Mouse (Mus musculus) MEL (cell line): ENCODE measurements at regions not wholly inside any gene's neighbourhood (a gene's known extent, or its start where the extent isn't known, plus 50 kb on each side); places are given as distances from the start of the nearest gene placed in this dataset.

Experiments used
- DNase-seq: peaks from one replicate; pipeline ENCODE4 v3.0.0; 2011; ENCODE audit warnings: low read depth, low spot score
- H3K27ac ChIP-seq: 2 replicates; pipeline ENCODE4 v1.5.1; 2012; ENCODE audit warnings: low read depth, mild to moderate bottlenecking, control low read depth, low read length, moderate library complexity; ENCODE audit not compliant: control insufficient read depth
- H3K27me3 ChIP-seq, 2 experiments: fragments of 150-350 bp in 1 of 2; sonication (generic) in 1 of 2; 2 replicates each; pipeline ENCODE4 v1.6.1; 2012; ENCODE audit warnings: low read length in 2 of 2, mild to moderate bottlenecking in 2 of 2, improper control_type of control experiment in 1 of 2, moderate library complexity in 1 of 2; ENCODE audit not compliant: insufficient read depth in 2 of 2, control insufficient read depth in 1 of 2
- H3K36me3 ChIP-seq, 2 experiments: 2 replicates each; pipeline ENCODE4 v1.6.1; 2012 to 2014; ENCODE audit warnings: low read length in 2 of 2, improper control_type of control experiment in 1 of 2, inconsistent platforms in 1 of 2, mild to moderate bottlenecking in 1 of 2; ENCODE audit not compliant: insufficient read depth in 2 of 2, control insufficient read depth in 1 of 2
- H3K4me1 ChIP-seq, 2 experiments: fragments of 150-350 bp in 1 of 2; sonication (generic) in 1 of 2; 2 replicates each; pipeline ENCODE4 v1.6.1; 2012; ENCODE audit warnings: low read length in 2 of 2, improper control_type of control experiment in 1 of 2, mild to moderate bottlenecking in 1 of 2; ENCODE audit not compliant: insufficient read depth in 2 of 2, control insufficient read depth in 1 of 2
- H3K4me3 ChIP-seq, 2 experiments: fragments of 150-350 bp in 1 of 2; sonication (generic) in 1 of 2; 2 replicates each; pipeline ENCODE4 v1.5.1; 2012; ENCODE audit warnings: low read depth in 2 of 2, low read length in 2 of 2, mild to moderate bottlenecking in 2 of 2, moderate library complexity in 2 of 2, control low read depth in 1 of 2, improper control_type of control experiment in 1 of 2; ENCODE audit not compliant: control insufficient read depth in 1 of 2, insufficient read depth in 1 of 2
- H3K79me2 ChIP-seq: 2 replicates; pipeline ENCODE4 v1.6.1; 2012; ENCODE audit warnings: mild to moderate bottlenecking, low read length, moderate library complexity; ENCODE audit not compliant: control insufficient read depth, poor library complexity, insufficient read depth
- H3K9ac ChIP-seq: 2 replicates; pipeline ENCODE4 v1.6.1; 2012; ENCODE audit warnings: low read depth, mild to moderate bottlenecking, control low read depth, low read length, moderate library complexity; ENCODE audit not compliant: control insufficient read depth, poor library complexity, severe bottlenecking
- H3K9me3 ChIP-seq: fragments of 150-350 bp; sonication (generic); replicated peaks from 2 replicates; pipeline ENCODE4 v1.6.1; 2012; ENCODE audit warnings: mild to moderate bottlenecking, low read length, improper control_type of control experiment, moderate library complexity; ENCODE audit not compliant: insufficient read depth
- CHD1 ChIP-seq: IDR thresholded peaks from 2 replicates; pipeline ENCODE4 v1.6.1; 2012; ENCODE audit warnings: low read depth, mild to moderate bottlenecking, inconsistent platforms, low read length, improper control_type of control experiment
- CHD2 ChIP-seq: IDR thresholded peaks from 2 replicates; pipeline ENCODE4 v1.6.1; 2011; ENCODE audit warnings: low read length, improper control_type of control experiment
- CTCF ChIP-seq, 3 experiments: IDR thresholded peaks in 2 of 3; conservative IDR thresholded peaks in 1 of 3; 2 replicates each; pipeline ENCODE4 v1.5.1; 2011 to 2012; ENCODE audit warnings: low read length in 3 of 3, low read depth in 2 of 3, mild to moderate bottlenecking in 2 of 3, improper control_type of control experiment in 1 of 3, inconsistent platforms in 1 of 3, mixed read lengths in 1 of 3, moderate library complexity in 1 of 3; ENCODE audit not compliant: control insufficient read depth in 1 of 3, insufficient read depth in 1 of 3, poor library complexity in 1 of 3, severe bottlenecking in 1 of 3
- E2F4 ChIP-seq: IDR thresholded peaks from 2 replicates; pipeline ENCODE4 v1.6.1; 2011; ENCODE audit warnings: low read depth, low read length, improper control_type of control experiment, borderline replicate concordance
- ELF1 ChIP-seq: IDR thresholded peaks from 2 replicates; pipeline ENCODE4 v1.6.1; 2014; ENCODE audit warnings: low read depth, mild to moderate bottlenecking, inconsistent platforms, low read length, improper control_type of control experiment, moderate library complexity
- EP300 ChIP-seq, 2 experiments: IDR thresholded peaks; 2 replicates each; pipeline ENCODE4 v1.6.1; 2011; ENCODE audit warnings: improper control_type of control experiment in 2 of 2, low read length in 2 of 2, low read depth in 1 of 2, mild to moderate bottlenecking in 1 of 2
- ETS1 ChIP-seq: IDR thresholded peaks from 2 replicates; pipeline ENCODE4 v1.6.1; 2012; ENCODE audit warnings: low read depth, mild to moderate bottlenecking, inconsistent platforms, low read length, improper control_type of control experiment, moderate library complexity
- GABPA ChIP-seq: IDR thresholded peaks from 2 replicates; pipeline ENCODE4 v1.6.1; 2012; ENCODE audit warnings: low read depth, mild to moderate bottlenecking, inconsistent platforms, low read length, improper control_type of control experiment, moderate library complexity
- HCFC1 ChIP-seq: IDR thresholded peaks from 2 replicates; pipeline ENCODE4 v1.6.1; 2012; ENCODE audit warnings: low read depth, mild to moderate bottlenecking, inconsistent platforms, low read length, improper control_type of control experiment, moderate library complexity
- JUND ChIP-seq: IDR thresholded peaks from 2 replicates; pipeline ENCODE4 v1.6.1; 2011; ENCODE audit warnings: low read depth, mild to moderate bottlenecking, improper control_type of control experiment, low read length
- MAZ ChIP-seq: IDR thresholded peaks from 2 replicates; pipeline ENCODE4 v1.6.1; 2012; ENCODE audit warnings: low read depth, mild to moderate bottlenecking, inconsistent platforms, low read length, improper control_type of control experiment
- MEF2A ChIP-seq: IDR thresholded peaks from 2 replicates; pipeline ENCODE4 v1.6.1; 2014; ENCODE audit warnings: low read depth, mild to moderate bottlenecking, inconsistent platforms, low read length, improper control_type of control experiment; ENCODE audit not compliant: poor library complexity, insufficient replicate concordance, severe bottlenecking; ENCODE audit errors: extremely low read depth
- MYB ChIP-seq: IDR thresholded peaks from 2 replicates; pipeline ENCODE4 v1.6.1; 2011; ENCODE audit warnings: mild to moderate bottlenecking, low read depth, low read length, improper control_type of control experiment
- NELFE ChIP-seq: IDR thresholded peaks from 2 replicates; pipeline ENCODE4 v1.6.1; 2011; ENCODE audit warnings: low read depth, low read length, improper control_type of control experiment
- POLR2AphosphoS2 ChIP-seq: IDR thresholded peaks from 2 replicates; pipeline ENCODE4 v1.6.1; 2011; ENCODE audit warnings: low read length, improper control_type of control experiment
- POLR2AphosphoS5 ChIP-seq: IDR thresholded peaks from 2 replicates; pipeline ENCODE4 v1.6.1; 2012; ENCODE audit warnings: low read depth, borderline replicate concordance, mild to moderate bottlenecking, inconsistent platforms, low read length, moderate library complexity, mixed read lengths
- RAD21 ChIP-seq: IDR thresholded peaks from 2 replicates; pipeline ENCODE4 v1.6.1; 2011; ENCODE audit warnings: mild to moderate bottlenecking, low read depth, low read length, improper control_type of control experiment
- RCOR1 ChIP-seq: IDR thresholded peaks from 2 replicates; pipeline ENCODE4 v1.6.1; 2012; ENCODE audit warnings: low read depth, mild to moderate bottlenecking, inconsistent platforms, low read length, improper control_type of control experiment
- SMC3 ChIP-seq: IDR thresholded peaks from 2 replicates; pipeline ENCODE4 v1.6.1; 2011; ENCODE audit warnings: low read depth, low read length, improper control_type of control experiment
- TAL1 ChIP-seq: IDR thresholded peaks from 2 replicates; pipeline ENCODE4 v1.6.1; 2012; ENCODE audit warnings: mild to moderate bottlenecking, inconsistent platforms, low read length, moderate library complexity, mixed read lengths
- TBP ChIP-seq: IDR thresholded peaks from 2 replicates; pipeline ENCODE4 v1.8.0; 2011; ENCODE audit warnings: low read depth, low read length, improper control_type of control experiment
- TCF12 ChIP-seq: IDR thresholded peaks from 2 replicates; pipeline ENCODE4 v1.6.1; 2014; ENCODE audit warnings: low read depth, mild to moderate bottlenecking, inconsistent platforms, low read length, improper control_type of control experiment, moderate library complexity
- USF2 ChIP-seq, 2 experiments: IDR thresholded peaks; 2 replicates each; pipeline ENCODE4 v1.6.1; 2011 to 2012; ENCODE audit warnings: improper control_type of control experiment in 2 of 2, low read length in 2 of 2, borderline replicate concordance in 1 of 2, inconsistent platforms in 1 of 2, low read depth in 1 of 2, mild to moderate bottlenecking in 1 of 2; ENCODE audit not compliant: insufficient read depth in 1 of 2
- ZC3H11A ChIP-seq: IDR thresholded peaks from 2 replicates; pipeline ENCODE4 v1.6.1; 2012; ENCODE audit warnings: low read depth, mild to moderate bottlenecking, inconsistent platforms, low read length, improper control_type of control experiment
- ZMIZ1 ChIP-seq: IDR thresholded peaks from 2 replicates; pipeline ENCODE4 v1.6.1; 2012; ENCODE audit warnings: low read depth, mild to moderate bottlenecking, inconsistent platforms, low read length, improper control_type of control experiment, moderate library complexity
- ZNF384 ChIP-seq: IDR thresholded peaks from 2 replicates; pipeline ENCODE4 v1.6.1; 2012; ENCODE audit warnings: low read depth, mild to moderate bottlenecking, inconsistent platforms, low read length, improper control_type of control experiment

DNA sequence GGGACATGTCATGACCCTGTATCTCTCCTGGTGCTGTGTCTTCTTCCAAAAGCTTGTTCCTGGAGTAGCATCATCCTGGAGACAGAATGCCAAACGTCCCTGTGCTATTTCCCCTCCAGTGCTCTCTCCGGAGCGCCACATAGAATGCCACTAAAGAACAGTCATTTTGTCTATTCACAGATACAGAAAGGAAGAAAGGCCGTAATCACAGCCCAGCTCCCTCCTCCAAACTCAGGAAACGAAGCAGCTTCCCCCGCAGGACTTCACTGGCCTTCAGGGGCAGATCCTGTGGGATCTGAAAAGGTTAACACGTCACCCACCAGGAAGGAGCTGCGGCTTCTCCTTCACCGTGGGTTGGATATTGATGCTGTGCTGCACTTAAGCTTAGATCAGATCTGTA lies 140.7 kb downstream of the Usp46 start:
- H3K79me2 ChIP-seq, result no peaks in the 10 kb centered on the region
- no peak overlapping the region for H3K4me3 ChIP-seq
- TF ChIP-seq NELFE (no peak), MAZ (no peak), POLR2AphosphoS5 (no peak), RAD21 (no peak), ZNF384 (no peak), TAL1 (no peak), EP300 (IDR thresholded peaks at IDR 0.05; ENCODE audit: low read depth in 1 of 2, low read length in 2 of 2) (no peak), TCF12 (no peak), ELF1 (no peak), POLR2AphosphoS2 (no peak), GABPA (no peak), ZC3H11A (no peak), USF2 (IDR thresholded peaks at IDR 0.05; ENCODE audit: borderline replicate concordance in 1 of 2, insufficient read depth in 1 of 2, low read depth in 1 of 2, low read length in 2 of 2) (no peak), CTCF (IDR thresholded peaks at IDR 0.05 in 2 of 3, conservative IDR thresholded peaks at IDR 0.05 in 1 of 3; ENCODE audit: control insufficient read depth in 1 of 3, insufficient read depth in 1 of 3, low read depth in 2 of 3, low read length in 3 of 3, poor library complexity in 1 of 3, severe bottlenecking in 1 of 3) (no peak), HCFC1 (no peak), CHD1 (no peak), ZMIZ1 (no peak), MEF2A (no peak), TBP (no peak), RCOR1 (no peak)
- no peak overlapping the region for H3K27ac ChIP-seq
- peaks cover 0 to 5% of the 10 kb centered on the region in 2 experiments; a peak in 3 of 4 replicates for H3K27me3 ChIP-seq
- H3K9me3 ChIP-seq, result no peaks in the 10 kb centered on the region
- DNase-seq, result no peak
- H3K36me3 ChIP-seq, result no peaks in the 10 kb centered on the region
- no peaks in the 10 kb centered on the region for H3K4me1 ChIP-seq
- H3K9ac ChIP-seq, result no peak overlapping the region

- H3K4me3 ChIP-seq, result no peak overlapping the region
- no peak for TF ChIP-seq TBP
- TF ChIP-seq ZMIZ1, result no peak
- TF ChIP-seq NELFE, result no peak
- no peak for TF ChIP-seq JUND
- TF ChIP-seq E2F4, result no peak
- TF ChIP-seq ELF1, result no peak
- no peak for TF ChIP-seq SMC3
- no peak for TF ChIP-seq MYB
- TF ChIP-seq ETS1, result no peak
- no peak for TF ChIP-seq CHD2
- no peak overlapping the region for H3K9ac ChIP-seq
- no peaks in the 10 kb centered on the region for H3K36me3 ChIP-seq
- H3K27ac ChIP-seq, result no peak overlapping the region
- H3K4me1 ChIP-seq, result no peaks in the 10 kb centered on the region
- peaks cover 0 to 3% of the 10 kb centered on the region in 2 experiments; a peak in 2 of 4 replicates for H3K27me3 ChIP-seq
- H3K79me2 ChIP-seq, result no peaks in the 10 kb centered on the region
- no peak for DNase-seq
- H3K9me3 ChIP-seq, result no peaks in the 10 kb centered on the region
Observed at GRCm38 (mm10) chr5:73928691-73929090, 139.5 kb downstream of the Usp46 start.
